Mouse (Mus musculus) forebrain, embryonic 15.5 days (tissue): ENCODE data around the gene Aff3. TPM values are rescaled to one million over a fixed set of nuclear protein-coding genes. Genes with fewer than 3 reads are reported as not detected.

Experiments
- ATAC-seq: fragments of 200-750 bp; cut with Nextera tagmentation; replicated peaks from 2 replicates; pipeline ENCODE4 v1.8.0; 2017; ENCODE audit warnings: mild to moderate bottlenecking, moderate TSS enrichment, moderate library complexity
- H3K27ac ChIP-seq: fragments of 300-500 bp; sonication (generic); replicated peaks from 2 replicates; pipeline ENCODE4 v1.5.1; 2015; ENCODE audit warnings: mild to moderate bottlenecking, inconsistent platforms
- H3K27me3 ChIP-seq: fragments of 300-500 bp; sonication (generic); 2 replicates; pipeline ENCODE4 v1.6.1; 2015; ENCODE audit warnings: inconsistent platforms
- H3K36me3 ChIP-seq: fragments of 300-500 bp; sonication (generic); 2 replicates; pipeline ENCODE4 v1.6.1; 2015; ENCODE audit warnings: mild to moderate bottlenecking, inconsistent platforms
- H3K4me1 ChIP-seq: fragments of 300-500 bp; sonication (generic); 2 replicates; pipeline ENCODE4 v1.6.1; 2015; ENCODE audit warnings: inconsistent platforms
- H3K4me2 ChIP-seq: fragments of 300-500 bp; sonication (generic); replicated peaks from 2 replicates; pipeline ENCODE4 v1.6.1; 2015; ENCODE audit warnings: mild to moderate bottlenecking, inconsistent platforms
- H3K4me3 ChIP-seq: fragments of 300-500 bp; sonication (generic); 2 replicates; pipeline ENCODE4 v1.5.1; 2015; ENCODE audit warnings: mild to moderate bottlenecking, inconsistent platforms
- H3K9ac ChIP-seq: fragments of 300-500 bp; sonication (generic); replicated peaks from 2 replicates; pipeline ENCODE4 v1.6.1; 2015; ENCODE audit warnings: mild to moderate bottlenecking, inconsistent platforms
- H3K9me3 ChIP-seq: fragments of 300-500 bp; sonication (generic); 2 replicates; pipeline ENCODE4 v1.6.1; 2016; ENCODE audit warnings: inconsistent platforms
- WGBS: fragments of 180-500 bp; shearing (Covaris S2); methylation state at CpG from one replicate; pipeline ENCODE4 v1.1.7; 2015; ENCODE audit warnings: mixed read lengths; 5-methylcytosine and 5-hydroxymethylcytosine counted together
- polyA plus RNA-seq: library from polyadenylated mRNA; unstranded; fragments of >200 nt; fragmentation: Nextera tagmentation; extraction: Ambion mirVana; gene quantifications from 2 replicates; pipeline ENCODE4 v1.2.1, GENCODE M21; 2015

Gene Aff3
- polyA plus RNA-seq, 1 experiment from 2014 or later = 36.9 TPM

DNA sequence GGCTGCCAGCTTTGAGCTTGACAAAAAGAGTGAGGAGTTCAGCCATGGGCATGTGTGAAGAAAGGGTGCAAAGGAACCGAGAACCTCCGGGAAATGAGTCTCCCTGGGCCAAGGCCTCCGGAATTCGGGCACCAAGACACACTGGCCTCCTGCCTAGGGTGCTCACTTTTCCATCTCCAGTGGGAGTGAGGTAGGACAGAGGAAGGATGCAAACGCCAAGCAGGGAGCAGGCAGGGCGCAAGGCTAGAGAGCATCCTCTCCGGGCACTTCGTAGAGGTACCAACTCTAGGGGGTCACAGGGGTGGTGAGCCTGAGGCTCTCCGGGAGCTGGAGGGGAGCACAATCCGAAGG is 38.4 kb downstream of the Aff3 start:
- ATAC-seq = peak; percentile 6; the same call in 1 of the 2 replicates
- peak overlapping the region; percentile 97 for H3K27ac ChIP-seq
- H3K9me3 ChIP-seq = no peaks in the 10 kb centered on the region
- H3K9ac ChIP-seq = peak overlapping the region; percentile 96
- H3K4me3 ChIP-seq = peak overlapping the region; percentile 99
- no peaks in the 10 kb centered on the region for H3K27me3 ChIP-seq
- H3K4me2 ChIP-seq = peak overlapping the region; percentile 78
- whole genome bisulfite sequencing = 2% methylated on average over 10 of the region's 10 CpGs
- H3K4me1 ChIP-seq = peaks cover 62% of the 10 kb centered on the region
- H3K36me3 ChIP-seq = no peaks in the 10 kb centered on the region

DNA sequence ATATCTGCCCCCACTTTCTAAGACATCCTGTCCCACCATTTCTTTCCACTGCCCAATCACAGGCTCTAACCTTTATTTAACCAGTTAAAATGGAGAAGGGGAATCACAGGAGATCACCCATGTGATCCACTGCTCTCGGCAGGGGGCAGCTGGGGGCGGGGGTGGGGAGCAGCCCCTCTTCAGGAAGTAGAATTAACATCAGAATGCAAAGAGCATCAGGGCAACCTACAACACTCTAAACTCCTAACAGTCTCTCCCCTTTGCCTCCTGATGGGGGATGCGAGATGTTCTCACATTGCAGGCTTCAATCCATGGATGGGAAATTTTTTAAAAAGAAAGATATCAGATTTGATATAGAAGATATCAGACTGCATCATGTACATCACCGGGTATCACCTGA is 42.9 kb downstream of the Aff3 start:
- peaks cover 48% of the 10 kb centered on the region for H3K4me1 ChIP-seq
- 45% methylated on average over 4 of the region's 4 CpGs for WGBS

DNA sequence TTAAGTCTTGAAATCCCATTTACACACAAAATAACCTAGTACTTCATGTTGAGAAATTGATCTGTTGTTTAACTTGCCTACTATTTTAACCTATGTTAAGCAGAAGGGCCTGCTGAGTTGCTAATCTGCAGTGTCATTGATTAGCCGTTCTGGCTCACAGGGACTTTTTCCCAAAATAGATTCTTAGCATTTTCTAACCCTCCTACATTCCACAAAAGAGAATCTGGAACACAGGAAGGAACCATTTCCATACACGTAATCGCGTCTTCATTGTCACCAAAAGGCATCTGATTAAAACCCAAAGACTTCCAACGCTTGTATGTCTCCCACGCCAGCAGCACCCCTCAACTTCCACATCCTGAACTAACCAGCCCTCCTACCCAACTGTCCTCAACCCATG is 44.4 kb downstream of the Aff3 start:
- Histone ChIP-seq H3K4me3 (no peak overlapping the region), H3K36me3 (no peaks in the 10 kb centered on the region), H3K9ac (no peak overlapping the region), H3K4me1 (peaks cover 38% of the 10 kb centered on the region), H3K4me2 (no peak overlapping the region), H3K27ac (no peak overlapping the region), H3K9me3 (no peaks in the 10 kb centered on the region), H3K27me3 (no peaks in the 10 kb centered on the region)
- no peak for ATAC-seq
- 82% methylated on average over 6 of the region's 6 CpGs for WGBS

More for the DNA sequence above, 42.9 kb downstream of the Aff3 start:
- Histone ChIP-seq H3K4me2 (no peak overlapping the region), H3K9me3 (no peaks in the 10 kb centered on the region), H3K27ac (no peak overlapping the region), H3K4me3 (no peak overlapping the region), H3K36me3 (no peaks in the 10 kb centered on the region), H3K27me3 (no peaks in the 10 kb centered on the region), H3K9ac (no peak overlapping the region)
- no peak for ATAC-seq

DNA sequence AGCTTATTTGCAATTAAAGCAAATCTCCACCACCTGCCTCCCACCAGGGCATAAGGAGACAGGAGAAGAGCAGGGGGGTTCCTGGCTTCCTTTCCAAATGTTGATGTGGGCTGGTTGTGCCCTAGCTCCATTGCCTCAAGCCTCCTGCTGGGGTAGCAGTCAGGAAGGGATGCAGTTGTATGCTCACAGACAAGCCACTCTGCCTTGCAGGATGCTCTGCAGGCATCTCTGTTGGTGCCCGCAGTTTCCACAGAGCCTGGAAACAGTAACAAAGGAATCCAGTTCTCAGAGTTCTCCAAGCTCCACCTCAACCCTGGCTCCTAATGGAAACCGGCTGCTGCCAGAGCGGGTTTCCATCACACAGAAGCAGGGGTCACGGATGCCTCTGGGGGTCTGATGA is 58.0 kb downstream of the Aff3 start:
- H3K9me3 ChIP-seq = no peaks in the 10 kb centered on the region
- peak overlapping the region; percentile 64 for H3K27ac ChIP-seq
- no peaks in the 10 kb centered on the region for H3K36me3 ChIP-seq
- H3K27me3 ChIP-seq = no peaks in the 10 kb centered on the region
- 15% methylated on average over 4 of the region's 4 CpGs for WGBS
- peaks cover 22% of the 10 kb centered on the region for H3K4me1 ChIP-seq
- no peak overlapping the region for H3K4me2 ChIP-seq
- H3K4me3 ChIP-seq = no peak overlapping the region
- no peak overlapping the region for H3K9ac ChIP-seq
- ATAC-seq = peak; percentile 41

DNA sequence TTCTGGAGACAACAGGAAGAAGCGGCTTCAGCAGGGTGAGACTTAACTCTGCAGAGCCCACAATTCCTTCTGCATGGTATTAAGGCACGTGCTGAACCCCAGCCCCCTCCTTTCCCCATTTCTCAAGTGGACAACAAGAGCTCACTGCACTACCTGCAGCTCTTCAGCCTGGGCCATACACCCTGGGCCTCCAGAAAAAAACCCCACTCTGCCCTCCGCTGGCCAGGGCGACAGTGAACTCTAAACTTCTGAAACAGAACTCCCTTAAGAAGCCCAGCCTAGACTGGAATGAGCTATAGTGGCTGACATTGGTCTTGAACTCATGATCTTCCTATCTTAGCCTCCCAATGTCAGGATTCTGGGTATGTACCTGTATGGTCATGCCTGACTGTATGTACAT is 59.3 kb downstream of the Aff3 start:
- WGBS = 86% methylated on average over 4 of the region's 4 CpGs

DNA sequence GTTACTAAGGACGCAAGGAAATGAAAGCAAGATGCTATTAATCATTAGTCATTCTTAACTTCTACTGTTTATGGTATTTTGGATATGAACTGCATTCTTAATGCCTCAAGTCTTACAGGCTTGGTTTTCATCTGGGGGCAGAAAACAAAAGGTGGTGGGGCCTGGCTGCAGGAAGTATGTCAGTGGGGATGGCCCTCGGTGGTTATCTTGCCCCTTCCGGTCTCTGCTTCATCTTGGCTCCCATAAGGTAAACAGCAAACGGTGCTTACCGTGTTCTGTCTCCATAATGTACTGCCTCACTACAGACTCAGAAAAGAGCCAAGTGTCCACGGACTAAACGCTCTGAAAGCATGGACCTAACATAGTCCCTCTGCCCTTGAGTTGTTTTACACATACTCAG is 60.1 kb downstream of the Aff3 start:
- Histone ChIP-seq H3K9me3 (no peaks in the 10 kb centered on the region), H3K27me3 (no peaks in the 10 kb centered on the region), H3K4me2 (no peak overlapping the region), H3K36me3 (no peaks in the 10 kb centered on the region), H3K27ac (no peak overlapping the region), H3K4me3 (no peak overlapping the region), H3K4me1 (peaks cover 26% of the 10 kb centered on the region), H3K9ac (no peak overlapping the region)
- WGBS = 93% methylated on average over 7 of the region's 7 CpGs
- no peak for ATAC-seq

More for the DNA sequence above, 59.3 kb downstream of the Aff3 start:
- Histone ChIP-seq H3K4me2 (no peak overlapping the region), H3K9ac (no peak overlapping the region), H3K4me3 (no peak overlapping the region), H3K27me3 (no peaks in the 10 kb centered on the region), H3K9me3 (no peaks in the 10 kb centered on the region), H3K27ac (no peak overlapping the region), H3K36me3 (no peaks in the 10 kb centered on the region), H3K4me1 (peaks cover 26% of the 10 kb centered on the region)
- ATAC-seq = no peak

DNA sequence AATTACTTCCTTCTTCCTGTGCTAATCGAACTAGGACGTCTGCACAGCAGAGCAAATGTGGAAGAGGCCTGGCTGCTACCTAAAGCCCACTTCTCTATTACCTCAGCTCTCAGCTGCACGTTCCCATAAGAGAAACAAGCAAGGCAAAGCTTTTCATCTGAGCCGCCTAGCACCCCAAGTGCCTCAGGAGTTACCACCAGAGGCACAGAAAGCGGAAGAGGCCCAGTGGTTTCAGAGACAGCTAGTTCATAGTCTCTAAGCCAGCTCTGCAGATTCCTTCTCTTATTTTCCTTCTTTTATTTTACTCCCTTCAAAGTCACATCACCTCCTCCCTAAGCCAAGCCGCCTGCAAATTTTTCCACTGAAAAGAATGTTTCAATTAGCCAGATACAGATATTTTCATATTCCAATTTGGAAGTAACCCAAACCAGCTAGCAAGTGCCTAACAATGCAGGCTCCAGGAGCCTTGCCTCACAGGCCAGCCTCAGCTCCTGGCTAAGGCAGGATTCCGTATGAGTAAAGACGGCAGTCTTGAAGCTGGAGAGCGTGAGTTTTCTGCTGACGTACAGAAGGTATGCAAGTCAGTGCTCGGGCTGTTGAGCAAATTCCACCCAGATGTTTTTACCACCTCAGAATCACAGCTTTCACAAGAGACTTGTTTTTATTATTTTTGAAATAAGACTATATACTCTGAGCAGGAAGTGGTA is 62.8 kb downstream of the Aff3 start:
- peak overlapping the region; percentile 43 for H3K27ac ChIP-seq
- WGBS = 75% methylated on average over 11 of the region's 11 CpGs
- no peak for ATAC-seq
- H3K4me3 ChIP-seq = no peak overlapping the region
- no peak overlapping the region for H3K4me2 ChIP-seq
- H3K4me1 ChIP-seq = peaks cover 19% of the 10 kb centered on the region
- H3K9ac ChIP-seq = no peak overlapping the region
- H3K9me3 ChIP-seq = no peaks in the 10 kb centered on the region
- H3K27me3 ChIP-seq = no peaks in the 10 kb centered on the region
- 0 out of 2 replicates have a peak, but pooled peaks cover under 1% of the 10 kb centered on the region for H3K36me3 ChIP-seq

DNA sequence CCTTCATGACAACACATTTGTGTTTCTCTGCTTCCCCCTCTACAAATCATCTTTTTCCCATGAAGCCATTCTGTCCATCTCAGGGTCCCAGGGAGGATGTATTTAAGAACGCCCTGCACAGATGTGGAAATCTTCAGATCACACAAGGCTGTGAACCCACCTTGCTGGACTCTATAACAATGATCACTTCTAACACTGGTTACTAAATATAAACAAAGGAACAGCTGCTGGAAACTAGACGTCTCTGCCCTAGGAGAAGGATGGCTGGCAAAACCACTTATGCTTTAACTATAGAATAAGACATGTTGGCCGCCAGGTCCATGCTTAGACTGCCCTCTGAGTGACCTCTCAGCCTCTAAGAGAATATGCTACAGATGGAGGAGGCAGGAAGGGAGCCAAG is 69.4 kb downstream of the Aff3 start:
- no peak overlapping the region for H3K9ac ChIP-seq
- no peak overlapping the region for H3K27ac ChIP-seq
- 70% methylated on average over 3 of the region's 3 CpGs for WGBS
- peaks cover 18% of the 10 kb centered on the region for H3K4me1 ChIP-seq
- no peak for ATAC-seq
- H3K4me2 ChIP-seq = no peak overlapping the region
- no peaks in the 10 kb centered on the region for H3K9me3 ChIP-seq
- H3K36me3 ChIP-seq = 0 out of 2 replicates have a peak, but pooled peaks cover 2% of the 10 kb centered on the region
- H3K4me3 ChIP-seq = no peak overlapping the region
- H3K27me3 ChIP-seq = no peaks in the 10 kb centered on the region

DNA sequence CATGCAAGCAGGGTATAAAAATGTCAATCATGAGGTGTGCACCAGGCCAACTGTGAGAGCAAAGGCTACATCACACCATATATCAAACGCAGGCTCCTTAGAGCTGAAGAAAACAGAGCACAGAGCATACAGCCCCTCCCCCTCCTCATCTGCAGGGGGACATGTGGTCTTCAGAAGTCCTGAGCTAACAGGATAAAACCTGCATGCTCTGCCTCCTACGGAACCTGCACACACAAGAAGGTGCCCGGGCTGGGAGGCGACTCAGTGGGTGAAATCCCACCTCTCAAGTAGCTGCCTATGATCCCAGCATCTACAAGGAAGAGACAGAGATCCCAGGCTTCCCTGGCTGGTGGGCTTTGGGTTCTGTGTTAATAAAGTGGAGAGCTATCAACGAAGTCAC is 70.0 kb downstream of the Aff3 start:
- H3K4me2 ChIP-seq = no peak overlapping the region
- 0 out of 2 replicates have a peak, but pooled peaks cover 2% of the 10 kb centered on the region for H3K36me3 ChIP-seq
- 70% methylated on average over 5 of the region's 5 CpGs for WGBS
- H3K4me1 ChIP-seq = peaks cover 18% of the 10 kb centered on the region
- H3K4me3 ChIP-seq = no peak overlapping the region
- no peaks in the 10 kb centered on the region for H3K27me3 ChIP-seq
- no peak for ATAC-seq
- no peaks in the 10 kb centered on the region for H3K9me3 ChIP-seq
- no peak overlapping the region for H3K9ac ChIP-seq
- H3K27ac ChIP-seq = no peak overlapping the region

DNA sequence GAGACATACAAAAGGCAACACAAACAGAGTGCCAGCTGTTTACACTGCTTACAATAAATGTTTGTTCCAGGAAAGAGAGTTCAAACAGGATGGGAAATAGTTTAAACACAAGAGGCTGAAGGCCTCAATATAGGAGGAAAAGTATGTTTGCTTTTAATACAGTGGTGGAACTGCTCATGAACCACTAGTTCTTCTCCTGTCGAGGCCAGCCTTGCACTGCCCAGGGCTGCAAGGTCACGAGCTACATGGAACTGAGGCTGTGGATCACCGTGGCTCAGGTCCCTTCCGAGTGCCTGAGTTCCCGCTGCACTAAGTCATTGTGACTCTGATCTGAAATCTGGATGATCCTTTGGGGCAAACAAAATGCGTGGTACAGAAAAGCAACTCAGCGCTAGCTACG is 73.6 kb downstream of the Aff3 start:
- H3K27me3 ChIP-seq = no peaks in the 10 kb centered on the region
- H3K4me2 ChIP-seq = no peak overlapping the region
- 77% methylated on average over 8 of the region's 8 CpGs for WGBS
- no peak for ATAC-seq
- peaks cover 27% of the 10 kb centered on the region for H3K4me1 ChIP-seq
- H3K4me3 ChIP-seq = no peak overlapping the region
- H3K9ac ChIP-seq = no peak overlapping the region
- no peak overlapping the region for H3K27ac ChIP-seq
- no peaks in the 10 kb centered on the region for H3K9me3 ChIP-seq
- no peaks in the 10 kb centered on the region for H3K36me3 ChIP-seq

DNA sequence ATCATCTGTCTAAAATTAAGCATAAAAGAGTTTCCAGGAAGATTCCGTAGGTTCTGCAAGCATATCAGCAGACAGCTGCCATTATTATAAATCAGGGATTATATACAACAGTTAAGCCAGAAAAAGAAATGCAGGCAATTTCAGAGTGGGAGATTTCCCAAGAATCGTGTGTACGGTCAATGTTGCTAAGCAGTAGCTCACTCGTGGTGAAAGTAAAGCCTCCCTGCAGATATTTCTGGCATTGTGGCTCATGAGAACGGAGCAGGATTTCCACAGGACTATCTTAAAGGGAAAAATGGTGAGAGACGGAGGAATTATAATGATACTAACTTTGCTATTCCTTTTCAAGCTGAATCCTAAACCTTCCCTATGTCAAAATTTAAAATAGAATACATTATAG is 76.0 kb downstream of the Aff3 start:
- Histone ChIP-seq H3K4me3 (no peak overlapping the region), H3K36me3 (no peaks in the 10 kb centered on the region), H3K27ac (no peak overlapping the region), H3K27me3 (no peaks in the 10 kb centered on the region), H3K4me1 (peaks cover 16% of the 10 kb centered on the region), H3K4me2 (no peak overlapping the region), H3K9me3 (peaks cover 4% of the 10 kb centered on the region; the same call in 1 of the 2 replicates), H3K9ac (no peak overlapping the region)
- WGBS = 79% methylated on average over 6 of the region's 6 CpGs
- ATAC-seq = no peak

DNA sequence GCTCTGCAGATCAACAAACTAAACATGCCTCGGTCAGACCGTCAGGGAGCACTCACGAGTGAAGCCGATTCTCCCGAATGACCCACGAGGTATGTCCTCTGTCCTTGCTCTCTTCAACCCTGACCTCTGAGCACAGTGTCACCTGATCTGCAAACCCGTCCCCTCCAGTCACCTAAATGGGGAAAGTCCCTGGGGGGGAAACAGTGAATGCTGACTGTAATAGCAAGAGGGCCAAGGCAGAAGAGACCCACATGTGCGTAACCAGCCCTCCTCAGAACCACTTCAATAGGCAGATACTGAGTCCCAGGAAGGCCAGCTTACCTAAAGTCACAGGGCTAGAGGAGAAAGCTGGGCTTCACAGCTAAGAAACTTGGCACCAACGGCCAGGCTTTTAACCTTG is 82.4 kb downstream of the Aff3 start:
- no peak overlapping the region for H3K4me3 ChIP-seq
- no peak overlapping the region for H3K4me2 ChIP-seq
- no peak overlapping the region for H3K9ac ChIP-seq
- peaks cover 4% of the 10 kb centered on the region; the same call in 1 of the 2 replicates for H3K9me3 ChIP-seq
- no peak overlapping the region for H3K27ac ChIP-seq
- H3K27me3 ChIP-seq = no peaks in the 10 kb centered on the region
- H3K36me3 ChIP-seq = no peaks in the 10 kb centered on the region
- 88% methylated on average over 9 of the region's 9 CpGs for WGBS
- 0 out of 2 replicates have a peak, but pooled peaks cover 6% of the 10 kb centered on the region for H3K4me1 ChIP-seq
- ATAC-seq = no peak

DNA sequence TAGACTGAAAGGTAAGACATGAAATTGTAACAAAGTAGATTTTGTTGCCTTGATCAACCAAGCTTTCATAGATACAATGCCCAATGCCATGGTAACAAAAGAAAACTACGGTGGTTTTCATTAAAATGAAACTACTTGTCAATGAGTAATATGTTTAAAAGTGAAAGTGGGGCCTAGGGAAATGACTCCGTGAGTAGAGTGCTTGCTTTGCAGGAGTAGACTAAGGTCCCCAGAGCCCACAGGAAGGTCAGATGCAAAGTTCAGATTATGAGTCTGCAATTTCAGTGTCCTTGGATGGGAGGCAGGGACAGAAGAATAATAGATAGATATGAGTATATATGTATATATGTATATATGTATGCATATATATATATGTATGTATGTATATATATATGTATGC is 84.2 kb downstream of the Aff3 start:
- H3K9me3 ChIP-seq = no peaks in the 10 kb centered on the region
- no peak overlapping the region for H3K4me2 ChIP-seq
- 92% methylated on average over 2 of the region's 2 CpGs for WGBS
- H3K27me3 ChIP-seq = no peaks in the 10 kb centered on the region
- H3K4me1 ChIP-seq = 0 out of 2 replicates have a peak, but pooled peaks cover 6% of the 10 kb centered on the region
- no peak overlapping the region for H3K4me3 ChIP-seq
- H3K27ac ChIP-seq = no peak overlapping the region
- H3K9ac ChIP-seq = no peak overlapping the region
- no peak for ATAC-seq
- no peaks in the 10 kb centered on the region for H3K36me3 ChIP-seq
